Mouse (Mus musculus): ENCODE measurements around the gene Irf8. TPM values are rescaled to one million over a fixed set of nuclear protein-coding genes. Genes with fewer than 3 reads are reported as not detected.

Irf8 gene
- polyA plus RNA-seq, 1 experiment: 0.12 TPM

DNA sequence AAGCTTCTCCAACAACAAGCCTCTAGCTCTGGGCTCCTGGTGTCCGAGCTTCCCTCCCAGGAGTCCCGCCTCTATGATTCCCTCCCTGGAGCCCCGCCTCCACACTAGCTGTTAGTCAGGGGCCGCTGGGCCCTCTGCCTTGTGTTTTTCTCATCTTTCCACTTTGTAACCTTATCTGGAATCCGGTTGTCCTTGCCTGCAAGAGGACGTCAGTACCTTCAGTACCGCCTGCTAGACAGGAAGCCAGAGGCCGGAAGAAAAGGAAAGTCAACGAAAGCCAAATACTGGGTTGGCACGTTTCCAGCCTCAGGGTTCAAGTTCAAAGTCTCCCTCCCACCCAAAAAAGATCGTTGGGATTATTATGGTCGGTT, 15.9 kb downstream of the Irf8 start:
- no peaks in the 10 kb centered on the region for H3K4me1 ChIP-seq (ENCODE audit: control insufficient read depth)
- H3K4me3 ChIP-seq (replicated peaks): no peak overlapping the region
- H3K36me3 ChIP-seq (ENCODE audit: control insufficient read depth): peaks cover 3% of the 10 kb centered on the region; the same call in 1 of the 2 replicates
- TF ChIP-seq GATA1 (IDR thresholded peaks at IDR 0.05; ENCODE audit: low read length) (no peak), TAL1 (IDR thresholded peaks at IDR 0.05; ENCODE audit: low read length) (no peak)
- H3K27me3 ChIP-seq (ENCODE audit: control insufficient read depth): no peaks in the 10 kb centered on the region
- no peaks in the 10 kb centered on the region for H3K9me3 ChIP-seq (ENCODE audit: control insufficient read depth, low read length)

DNA sequence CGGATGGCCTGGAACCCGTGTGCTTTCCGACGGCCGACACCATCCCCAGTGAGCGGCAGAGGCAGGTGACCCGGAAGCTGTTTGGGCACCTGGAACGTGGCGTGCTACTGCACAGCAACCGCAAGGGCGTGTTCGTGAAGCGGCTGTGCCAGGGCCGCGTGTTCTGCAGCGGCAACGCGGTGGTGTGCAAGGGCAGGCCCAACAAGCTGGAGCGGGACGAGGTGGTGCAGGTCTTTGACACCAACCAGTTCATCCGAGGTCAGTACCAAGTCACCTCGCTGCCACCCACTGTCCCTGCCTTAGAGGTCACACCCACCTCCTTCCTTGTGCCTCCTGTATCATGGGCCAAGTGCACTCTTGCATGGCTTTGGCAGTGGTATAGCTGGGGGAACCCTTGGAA, 17.3 kb downstream of the Irf8 start:
- no peaks in the 10 kb centered on the region for H3K9me3 ChIP-seq (ENCODE audit: control insufficient read depth, low read length)
- H3K4me1 ChIP-seq (ENCODE audit: control insufficient read depth): no peaks in the 10 kb centered on the region
- H3K4me3 ChIP-seq (replicated peaks): no peak overlapping the region
- no peaks in the 10 kb centered on the region for H3K27me3 ChIP-seq (ENCODE audit: control insufficient read depth)
- peaks cover 3% of the 10 kb centered on the region; the same call in 1 of the 2 replicates for H3K36me3 ChIP-seq (ENCODE audit: control insufficient read depth)
- no peak for TF ChIP-seq TAL1 (IDR thresholded peaks at IDR 0.05; ENCODE audit: low read length)

DNA sequence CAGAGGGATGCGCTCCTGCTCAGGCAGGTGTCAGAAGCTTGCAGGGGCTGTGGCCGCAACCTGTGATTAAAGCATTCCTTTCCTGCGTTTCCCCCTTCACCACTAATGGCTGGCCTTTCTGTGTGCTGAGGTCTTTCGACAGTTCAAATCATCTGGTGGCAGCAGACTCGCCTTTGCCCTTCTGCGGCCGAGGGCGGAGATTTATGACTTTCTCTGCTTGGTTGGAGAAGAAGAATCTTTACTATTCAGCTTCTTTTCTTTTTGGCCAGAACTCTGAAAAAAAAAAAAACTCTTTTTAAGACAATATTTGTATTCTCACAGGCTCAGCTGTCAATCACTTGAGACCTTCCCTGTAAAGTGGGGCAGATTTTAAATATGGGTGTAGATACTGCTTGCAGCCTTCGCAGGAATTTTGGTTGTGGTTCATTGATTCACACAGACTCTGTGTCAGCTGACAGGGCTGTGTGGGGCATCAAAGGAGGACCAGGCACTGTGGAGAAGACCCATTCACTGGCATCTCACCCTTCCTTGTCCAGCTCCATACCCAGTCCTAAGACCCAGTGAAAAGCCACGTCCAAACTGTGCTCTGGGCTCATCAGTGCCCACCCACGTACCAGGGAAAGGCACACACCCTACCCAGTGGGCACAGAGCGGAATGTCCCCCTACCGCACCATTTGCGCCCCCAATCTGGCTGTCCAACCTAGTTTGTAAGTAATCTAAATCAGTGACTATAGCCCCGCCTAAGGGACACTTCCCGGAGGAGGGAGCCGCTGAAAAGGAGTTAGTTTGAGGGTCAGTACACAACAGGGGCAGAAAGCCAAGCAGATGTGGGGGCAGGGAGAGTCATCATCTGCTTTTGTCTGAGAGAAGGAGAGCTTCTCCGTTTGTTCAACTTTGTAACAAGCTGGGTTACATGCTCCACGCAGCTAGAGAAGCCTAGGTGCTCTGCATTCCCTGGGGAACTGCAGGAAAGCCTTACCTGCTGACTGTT, 19.4 kb downstream of the Irf8 start:
- no peaks in the 10 kb centered on the region for H3K9me3 ChIP-seq (ENCODE audit: control insufficient read depth, low read length)
- H3K4me3 ChIP-seq (replicated peaks): no peak overlapping the region
- H3K27me3 ChIP-seq (ENCODE audit: control insufficient read depth): no peaks in the 10 kb centered on the region
- H3K36me3 ChIP-seq (ENCODE audit: control insufficient read depth): peaks cover 3% of the 10 kb centered on the region; the same call in 1 of the 2 replicates
- no peaks in the 10 kb centered on the region for H3K4me1 ChIP-seq (ENCODE audit: control insufficient read depth)
- no peak for TF ChIP-seq GATA1 (IDR thresholded peaks at IDR 0.05; ENCODE audit: low read length)
- no peak for TF ChIP-seq TAL1 (IDR thresholded peaks at IDR 0.05; ENCODE audit: low read length)

DNA sequence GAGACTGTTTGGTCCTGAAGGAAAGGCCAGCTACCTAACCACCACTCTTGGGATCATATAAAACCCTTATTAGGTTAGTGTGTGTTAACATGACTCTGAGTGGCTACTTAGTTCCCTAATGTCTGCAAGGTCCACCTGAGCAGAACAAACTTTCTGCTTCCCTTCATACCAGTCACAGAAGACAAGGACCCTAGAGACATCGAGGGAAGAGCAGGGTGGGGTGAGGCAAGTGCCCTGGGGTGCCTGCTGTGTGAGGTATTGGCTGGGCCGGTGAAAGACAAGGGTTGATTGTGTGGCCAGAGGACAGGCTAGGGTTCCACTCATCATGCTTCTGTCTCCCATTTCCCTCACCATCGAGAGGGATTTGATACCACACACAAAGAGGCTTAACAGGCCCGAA, 21.8 kb downstream of the Irf8 start:
- no peak for TF ChIP-seq GATA1 (IDR thresholded peaks at IDR 0.05; ENCODE audit: low read length)
- TF ChIP-seq TAL1 (IDR thresholded peaks at IDR 0.05; ENCODE audit: low read length): no peak
- Histone ChIP-seq H3K36me3 (ENCODE audit: control insufficient read depth) (peaks cover 3% of the 10 kb centered on the region; the same call in 1 of the 2 replicates), H3K4me3 (replicated peaks) (no peak overlapping the region), H3K27me3 (ENCODE audit: control insufficient read depth) (no peaks in the 10 kb centered on the region), H3K9me3 (ENCODE audit: control insufficient read depth, low read length) (no peaks in the 10 kb centered on the region), H3K4me1 (ENCODE audit: control insufficient read depth) (no peaks in the 10 kb centered on the region)

DNA sequence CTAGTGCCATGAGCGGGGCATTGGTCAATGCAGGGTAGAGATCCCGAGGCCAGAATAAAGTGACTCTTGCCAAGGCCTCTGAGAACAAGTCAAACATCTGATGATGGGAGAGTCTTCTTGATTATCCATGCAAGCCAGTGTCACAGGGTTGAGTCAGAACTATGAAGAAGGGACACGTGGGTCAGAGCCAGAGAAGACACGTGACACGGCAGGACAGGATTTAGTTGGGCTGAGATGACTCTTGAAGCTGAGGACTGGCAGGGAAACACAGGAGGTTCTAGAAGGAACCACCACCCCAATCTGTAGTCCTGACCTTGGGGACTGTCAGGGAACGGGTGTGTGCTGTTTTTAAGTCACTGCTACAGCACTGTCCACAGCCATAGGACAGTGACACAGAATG, 23.7 kb downstream of the Irf8 start:
- TF ChIP-seq TAL1 (IDR thresholded peaks at IDR 0.05; ENCODE audit: low read length) (no peak), GATA1 (IDR thresholded peaks at IDR 0.05; ENCODE audit: low read length) (no peak)
- Histone ChIP-seq H3K9me3 (ENCODE audit: control insufficient read depth, low read length) (no peaks in the 10 kb centered on the region), H3K4me1 (ENCODE audit: control insufficient read depth) (no peaks in the 10 kb centered on the region), H3K36me3 (ENCODE audit: control insufficient read depth) (no peaks in the 10 kb centered on the region; the same call in 1 of the 2 replicates), H3K4me3 (replicated peaks) (no peak overlapping the region), H3K27me3 (ENCODE audit: control insufficient read depth) (no peaks in the 10 kb centered on the region)

DNA sequence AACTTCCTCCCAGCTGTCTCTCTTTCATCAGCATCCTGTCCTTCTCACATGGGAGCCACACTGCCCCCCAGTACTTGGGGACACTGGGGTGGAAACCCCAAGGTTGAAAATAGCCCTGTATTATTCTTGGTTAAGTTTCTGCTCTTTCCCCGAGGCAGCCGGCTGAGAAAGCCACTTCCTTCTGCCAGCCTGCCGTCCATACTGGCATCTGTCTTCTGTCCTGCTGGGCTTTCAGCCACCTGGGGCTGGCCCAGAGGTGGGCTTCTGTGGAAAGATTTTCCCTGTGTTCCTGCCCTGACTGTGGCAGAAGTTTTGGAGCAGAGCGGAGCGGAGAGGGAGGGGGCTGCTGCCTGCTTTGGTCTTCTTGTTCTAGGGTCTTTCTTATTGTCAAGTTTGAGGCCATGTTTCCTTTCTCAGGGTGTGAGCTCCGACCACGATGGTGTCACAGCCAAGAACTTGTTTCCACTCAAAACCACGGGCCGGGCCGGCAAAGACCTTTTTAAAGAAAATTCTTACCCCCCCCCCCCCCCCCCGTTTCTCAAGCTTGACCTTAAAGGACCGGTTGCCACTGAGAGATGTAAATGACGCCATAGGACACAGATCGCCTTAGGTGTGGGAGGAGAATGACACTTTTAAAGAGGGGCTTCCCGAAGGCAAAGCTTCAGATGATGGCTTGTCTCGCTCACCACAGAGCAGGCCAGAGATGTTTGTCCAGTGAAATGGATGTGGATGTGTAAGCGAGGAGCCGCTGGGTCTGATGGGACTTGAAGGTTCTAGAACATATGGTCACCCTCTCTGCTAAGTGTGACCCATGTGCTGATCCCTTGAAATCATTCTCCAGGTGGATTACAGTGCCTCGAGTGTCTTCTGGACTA, 24.4 kb downstream of the Irf8 start:
- no peak overlapping the region for H3K4me3 ChIP-seq (replicated peaks)
- H3K4me1 ChIP-seq (ENCODE audit: control insufficient read depth): no peaks in the 10 kb centered on the region
- no peaks in the 10 kb centered on the region for H3K27me3 ChIP-seq (ENCODE audit: control insufficient read depth)
- TF ChIP-seq GATA1 (IDR thresholded peaks at IDR 0.05; ENCODE audit: low read length) (no peak), TAL1 (IDR thresholded peaks at IDR 0.05; ENCODE audit: low read length) (no peak)
- no peaks in the 10 kb centered on the region for H3K9me3 ChIP-seq (ENCODE audit: control insufficient read depth, low read length)
- no peaks in the 10 kb centered on the region for H3K36me3 ChIP-seq (ENCODE audit: control insufficient read depth)

DNA sequence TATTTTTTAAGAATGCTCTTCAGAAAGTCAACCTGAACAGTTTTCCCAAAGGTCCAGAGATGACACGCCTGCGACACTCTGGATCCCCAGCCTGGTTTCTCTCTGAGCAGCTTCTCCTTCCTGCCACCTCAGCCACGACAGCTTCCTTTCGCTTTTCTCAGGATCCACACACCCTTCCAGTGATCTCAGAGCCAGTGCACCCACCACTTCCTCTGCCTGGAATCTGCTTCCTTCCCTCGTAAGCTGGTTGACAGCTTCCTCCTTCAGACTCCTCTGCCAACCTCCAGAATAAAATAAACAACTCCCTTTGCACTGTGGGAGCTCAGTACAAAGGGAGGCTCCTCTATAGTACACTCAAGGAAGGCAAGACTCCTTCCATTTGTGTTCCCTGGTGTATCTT, 27.1 kb downstream of the Irf8 start:
- Histone ChIP-seq H3K27me3 (ENCODE audit: control insufficient read depth) (no peaks in the 10 kb centered on the region), H3K4me1 (ENCODE audit: control insufficient read depth) (no peaks in the 10 kb centered on the region), H3K4me3 (replicated peaks) (no peak overlapping the region), H3K9me3 (ENCODE audit: control insufficient read depth, low read length) (no peaks in the 10 kb centered on the region), H3K36me3 (ENCODE audit: control insufficient read depth) (no peaks in the 10 kb centered on the region)
- TF ChIP-seq TAL1 (IDR thresholded peaks at IDR 0.05; ENCODE audit: low read length) (no peak), GATA1 (IDR thresholded peaks at IDR 0.05; ENCODE audit: low read length) (no peak)

DNA sequence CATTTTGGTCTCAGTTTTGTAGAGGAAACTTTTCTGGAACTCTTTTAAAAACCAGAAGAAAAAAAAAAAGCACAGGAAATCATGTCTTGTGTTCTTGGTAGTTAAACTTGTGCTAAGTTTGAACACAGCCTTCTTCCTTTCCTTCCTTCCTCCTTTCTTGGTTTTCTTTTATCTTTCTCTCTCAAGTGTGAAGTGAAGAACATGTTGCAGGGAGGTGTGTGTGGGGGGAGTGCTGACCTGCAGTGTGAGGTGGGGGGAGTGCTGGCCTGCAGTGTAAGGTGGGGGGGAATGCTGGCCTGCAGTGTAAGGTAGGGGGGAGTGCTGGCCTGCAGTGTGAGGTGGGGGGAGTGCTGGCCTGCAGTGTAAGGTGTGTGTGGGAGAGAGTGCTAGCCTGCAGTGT, 28.5 kb downstream of the Irf8 start:
- TF ChIP-seq GATA1 (IDR thresholded peaks at IDR 0.05; ENCODE audit: low read length): no peak
- no peak for TF ChIP-seq TAL1 (IDR thresholded peaks at IDR 0.05; ENCODE audit: low read length)
- Histone ChIP-seq H3K4me3 (replicated peaks) (no peak overlapping the region), H3K36me3 (ENCODE audit: control insufficient read depth) (no peaks in the 10 kb centered on the region), H3K9me3 (ENCODE audit: control insufficient read depth, low read length) (no peaks in the 10 kb centered on the region), H3K4me1 (ENCODE audit: control insufficient read depth) (no peaks in the 10 kb centered on the region), H3K27me3 (ENCODE audit: control insufficient read depth) (no peaks in the 10 kb centered on the region)

DNA sequence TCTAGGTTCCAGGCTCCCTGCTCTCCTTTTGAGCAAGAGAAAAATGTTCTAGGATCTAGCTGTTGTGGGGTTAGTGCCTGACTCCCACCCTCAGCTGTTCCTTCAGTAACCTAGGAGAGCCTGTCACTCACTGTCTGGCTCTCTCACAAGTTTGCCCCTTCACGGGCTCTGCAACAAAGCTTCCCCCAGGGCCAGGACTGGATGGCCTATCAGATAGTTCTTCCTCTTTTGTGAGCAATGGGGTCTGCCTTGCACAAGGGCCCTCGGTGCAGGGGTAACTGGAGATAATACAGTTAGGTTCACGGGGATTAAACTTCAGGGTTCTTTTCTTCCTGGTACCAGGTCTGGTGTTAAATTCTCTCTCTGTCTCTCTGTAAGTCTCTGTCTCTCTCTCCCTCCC, 30.5 kb downstream of the Irf8 start:
- no peaks in the 10 kb centered on the region for H3K36me3 ChIP-seq (ENCODE audit: control insufficient read depth)
- no peaks in the 10 kb centered on the region for H3K9me3 ChIP-seq (ENCODE audit: control insufficient read depth, low read length)
- no peak for TF ChIP-seq TAL1 (IDR thresholded peaks at IDR 0.05; ENCODE audit: low read length)
- TF ChIP-seq GATA1 (IDR thresholded peaks at IDR 0.05; ENCODE audit: low read length): no peak
- H3K27me3 ChIP-seq (ENCODE audit: control insufficient read depth): no peaks in the 10 kb centered on the region
- no peaks in the 10 kb centered on the region for H3K4me1 ChIP-seq (ENCODE audit: control insufficient read depth)
- no peak overlapping the region for H3K4me3 ChIP-seq (replicated peaks)
